Mouse (Mus musculus) bone marrow macrophage, adult 2 months (primary cell): ENCODE data around the gene Cbl. TPM values are rescaled to one million over a fixed set of nuclear protein-coding genes. Genes with fewer than 3 reads are reported as not detected.

Experiments
- H3K27ac ChIP-seq: 2 replicates; pipeline ENCODE4 v1.5.1; 2012; ENCODE audit warnings: low read depth, low read length; ENCODE audit not compliant: insufficient read depth
- H3K4me1 ChIP-seq: 2 replicates; pipeline ENCODE4 v1.6.1; 2012; ENCODE audit warnings: low read length; ENCODE audit not compliant: control insufficient read depth, insufficient read depth
- H3K4me3 ChIP-seq: 2 replicates; pipeline ENCODE4 v1.5.1; 2012; ENCODE audit warnings: mild to moderate bottlenecking, low read length, moderate library complexity; ENCODE audit not compliant: insufficient read depth
- CTCF ChIP-seq: IDR thresholded peaks from 2 replicates; pipeline ENCODE4 v1.5.1; 2012; ENCODE audit warnings: low read depth, mild to moderate bottlenecking, low read length, moderate library complexity
- POLR2A ChIP-seq: IDR thresholded peaks from 2 replicates; pipeline ENCODE4 v1.6.1; 2012; ENCODE audit warnings: mild to moderate bottlenecking, low read depth, low read length, borderline replicate concordance
- polyA plus RNA-seq: library from polyadenylated mRNA; stranded (reverse); fragments of >200 nt; gene quantifications from 2 replicates; pipeline ENCODE4 v1.2.4, GENCODE M21; 2012; ENCODE audit not compliant: missing spikeins, insufficient read depth, insufficient read length

The Cbl gene
- polyA plus RNA-seq, 1 experiment: 143 TPM

- TF ChIP-seq CTCF (no peak), POLR2A (no peak)
- peak overlapping the region; percentile 98 for H3K27ac ChIP-seq
- no peak overlapping the region for H3K4me3 ChIP-seq
- H3K4me1 ChIP-seq: peaks cover 50% of the 10 kb centered on the region
Observed at GRCm38 (mm10) chr9:44170691-44171151, 63.1 kb downstream of the Cbl start.

- Histone ChIP-seq H3K27ac (peak overlapping the region; percentile 98), H3K4me3 (peak overlapping the region; percentile 51), H3K4me1 (peaks cover 47% of the 10 kb centered on the region)
- TF ChIP-seq POLR2A: no peak
- TF ChIP-seq CTCF: no peak
Observed at GRCm38 (mm10) chr9:44168931-44169330, 64.9 kb downstream of the Cbl start.

DNA sequence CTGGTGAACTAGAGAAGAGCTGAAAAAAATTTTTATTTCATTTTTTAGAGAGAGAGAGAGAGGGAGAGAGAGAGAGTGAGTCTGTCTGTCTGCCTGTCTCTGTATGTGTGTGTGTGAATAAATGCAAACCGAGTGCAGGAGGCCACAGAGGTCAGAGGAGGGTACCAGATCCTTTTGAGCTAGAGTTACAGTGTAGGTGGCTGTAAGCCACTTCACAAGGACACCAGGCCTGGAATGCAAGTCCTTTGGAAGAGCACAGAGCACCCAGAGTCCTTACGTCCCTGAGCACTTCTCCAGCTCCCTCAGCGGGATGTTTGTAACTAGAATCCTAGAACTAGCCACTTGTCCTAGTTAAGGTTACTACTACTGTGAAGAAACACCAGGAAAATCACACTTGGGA lies 74.0 kb downstream of the Cbl start:
- Histone ChIP-seq H3K4me3 (no peak overlapping the region), H3K4me1 (no peaks in the 10 kb centered on the region), H3K27ac (no peak overlapping the region)
- no peak for TF ChIP-seq CTCF
- TF ChIP-seq POLR2A: no peak

DNA sequence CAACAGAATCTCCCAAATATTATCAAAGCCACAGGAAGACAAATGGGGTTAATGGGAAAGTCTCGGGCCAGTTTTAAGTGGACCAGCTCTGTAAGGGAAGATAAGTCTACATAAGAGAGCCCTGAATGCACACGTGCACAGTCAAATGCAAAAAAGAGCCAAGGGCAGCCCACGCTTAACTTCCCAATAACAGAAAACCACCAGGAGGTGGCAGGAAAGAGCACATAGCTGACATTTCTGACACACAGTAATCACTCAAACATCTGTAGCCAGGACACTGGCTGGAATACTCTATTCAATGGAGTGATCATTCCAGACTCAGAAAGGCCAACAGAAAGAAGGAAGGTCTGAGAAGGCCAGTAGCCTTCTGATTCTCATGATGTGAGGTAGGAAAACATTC lies 86.6 kb downstream of the Cbl start:
- Histone ChIP-seq H3K4me1 (0 out of 2 replicates have a peak, but pooled peaks cover 2% of the 10 kb centered on the region), H3K27ac (no peak overlapping the region), H3K4me3 (no peak overlapping the region)
- TF ChIP-seq POLR2A (no peak), CTCF (no peak)

GRCm38 (mm10) chr9:44144718-44145060 lies 89.2 kb downstream of the Cbl start:
- H3K27ac ChIP-seq: no peak overlapping the region
- 0 out of 2 replicates have a peak, but pooled peaks cover 2% of the 10 kb centered on the region for H3K4me1 ChIP-seq
- H3K4me3 ChIP-seq: no peak overlapping the region
- no peak for TF ChIP-seq CTCF
- no peak for TF ChIP-seq POLR2A

- no peak overlapping the region for H3K4me3 ChIP-seq
- H3K27ac ChIP-seq: no peak overlapping the region
- 0 out of 2 replicates have a peak, but pooled peaks cover 2% of the 10 kb centered on the region for H3K4me1 ChIP-seq
- TF ChIP-seq CTCF (no peak), POLR2A (no peak)
Observed at GRCm38 (mm10) chr9:44144023-44144717, 89.7 kb downstream of the Cbl start.

DNA sequence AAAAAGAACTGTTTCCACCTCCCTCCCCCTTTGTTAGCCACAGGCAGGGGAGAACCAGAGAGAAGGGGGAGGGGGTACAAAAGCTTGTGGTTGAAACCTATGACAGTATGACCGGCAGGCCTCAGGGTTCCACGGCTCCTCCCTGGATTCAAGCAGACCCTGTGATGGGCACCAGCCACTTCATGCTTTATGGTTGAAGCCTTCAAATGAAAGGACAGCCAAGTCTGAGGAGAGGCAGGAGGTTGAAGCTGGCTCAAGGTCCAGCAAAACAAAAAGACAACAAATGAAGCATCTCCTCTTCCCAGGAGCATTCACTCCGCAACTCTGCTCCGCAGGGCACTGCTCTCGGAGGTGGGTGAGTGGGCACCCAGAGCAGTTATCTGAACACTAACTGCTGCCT lies 90.4 kb downstream of the Cbl start:
- H3K4me1 ChIP-seq: 0 out of 2 replicates have a peak, but pooled peaks cover 2% of the 10 kb centered on the region
- TF ChIP-seq POLR2A (no peak), CTCF (no peak)
- H3K27ac ChIP-seq: no peak overlapping the region
- H3K4me3 ChIP-seq: no peak overlapping the region

- TF ChIP-seq CTCF (no peak), POLR2A (no peak)
- no peak overlapping the region for H3K27ac ChIP-seq
- H3K4me3 ChIP-seq: no peak overlapping the region
- H3K4me1 ChIP-seq: peaks cover 7% of the 10 kb centered on the region
Observed at GRCm38 (mm10) chr9:44141951-44142350, 91.9 kb downstream of the Cbl start.

GRCm38 (mm10) chr9:44137846-44138245 lies 96.0 kb downstream of the Cbl start:
- TF ChIP-seq POLR2A (no peak), CTCF (no peak)
- no peak overlapping the region for H3K27ac ChIP-seq
- H3K4me3 ChIP-seq: no peak overlapping the region
- peaks cover 5% of the 10 kb centered on the region for H3K4me1 ChIP-seq

GRCm38 (mm10) chr9:44135731-44136411 lies 98.0 kb downstream of the Cbl start:
- Histone ChIP-seq H3K27ac (no peak overlapping the region), H3K4me3 (0 out of 2 replicates have a peak overlapping the region, but pooled peaks have one; percentile 55), H3K4me1 (peaks cover 5% of the 10 kb centered on the region)
- TF ChIP-seq POLR2A (no peak), CTCF (no peak)
